Mouse (Mus musculus) testis, adult 2 months (tissue): Measurements from ENCODE around the gene Sept8.

Source experiments
- CTCF ChIP-seq: fragments of 200-500 bp; IDR thresholded peaks from 2 replicates; pipeline ENCODE4 v1.5.1; 2012; ENCODE audit warnings: low read depth, mild to moderate bottlenecking, inconsistent platforms, low read length, moderate library complexity; ENCODE audit not compliant: control insufficient read depth, insufficient read depth, insufficient replicate concordance
- POLR2A ChIP-seq: fragments of 200-500 bp; IDR thresholded peaks from 2 replicates; pipeline ENCODE4 v1.6.1; 2012; ENCODE audit warnings: low read depth, mild to moderate bottlenecking, inconsistent platforms, low read length, moderate library complexity; ENCODE audit not compliant: control insufficient read depth

DNA sequence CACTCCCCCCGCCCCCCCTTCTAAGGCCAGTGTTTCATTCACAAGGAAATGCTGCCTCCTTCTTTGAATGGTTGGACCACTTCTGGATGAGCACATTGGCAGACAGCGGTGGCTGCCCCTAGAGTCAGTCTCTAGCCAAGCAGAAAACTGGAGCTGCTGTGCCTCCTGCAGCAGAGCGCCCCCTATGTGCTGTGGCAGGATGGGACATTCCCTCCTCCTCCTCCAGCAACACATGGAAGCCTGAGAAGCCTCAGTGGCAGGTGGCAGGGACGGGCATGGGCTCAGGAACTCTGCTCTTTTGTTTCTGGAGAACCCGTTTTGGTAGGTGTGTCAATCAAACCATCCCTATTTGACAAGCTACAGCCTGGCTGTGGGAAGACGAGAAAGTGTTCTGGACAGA lies 5.8 kb downstream of the Sept8 start:
- TF ChIP-seq POLR2A (no peak), CTCF (peak; percentile 58; the same call in 1 of the 2 replicates)
